Mouse (Mus musculus) cerebellum, adult 2 months (tissue): ENCODE results near the gene Wwc2.
"Not testable (repeated sequence)": the region's sequence is repeated elsewhere in the genome, so short reads cannot be mapped to it uniquely, and the experiment has no call there.

Experiments used
- CTCF ChIP-seq: fragments of 200-500 bp; IDR thresholded peaks from 2 replicates; pipeline ENCODE4 v1.5.1; 2011; ENCODE audit warnings: low read depth, mild to moderate bottlenecking, control low read depth, low read length, moderate library complexity, borderline replicate concordance; ENCODE audit not compliant: insufficient read depth
- POLR2A ChIP-seq: fragments of 200-500 bp; IDR thresholded peaks from 2 replicates; pipeline ENCODE4 v1.6.1; 2011; ENCODE audit warnings: low read length, control low read depth, borderline replicate concordance; ENCODE audit not compliant: insufficient read depth

GRCm38 (mm10) chr8:47822541-47822940 is 168.2 kb downstream of the Wwc2 start:
- not testable (repeated sequence) for TF ChIP-seq POLR2A, CTCF
